Mouse (Mus musculus) layer of hippocampus, adult 9-11 months (tissue): ENCODE data around the gene Lingo1.
A peak's percentile ranks its signal among the peaks of the same experiment; 100 is the strongest.

Experiments used
- DNase-seq: peaks from one replicate; pipeline ENCODE4 v3.0.0; 2022

Lingo1 gene

GRCm38 (mm10) chr9:56592639-56593038, 203.6 kb downstream of the Lingo1 start:
- no peak for DNase-seq

GRCm38 (mm10) chr9:56591248-56591888, 204.9 kb downstream of the Lingo1 start:
- DNase-seq: no peak

GRCm38 (mm10) chr9:56589762-56590161, 206.5 kb downstream of the Lingo1 start:
- no peak for DNase-seq

- no peak for DNase-seq
Measured at GRCm38 (mm10) chr9:56584043-56584424, 212.2 kb downstream of the Lingo1 start.

- DNase-seq: peak; percentile 29
Measured at GRCm38 (mm10) chr9:56583139-56584042, 212.9 kb downstream of the Lingo1 start.

- no peak for DNase-seq
Measured at GRCm38 (mm10) chr9:56582628-56583027, 213.6 kb downstream of the Lingo1 start.

GRCm38 (mm10) chr9:56581700-56582099, 214.6 kb downstream of the Lingo1 start:
- DNase-seq: peak; percentile 17

GRCm38 (mm10) chr9:56581016-56581415, 215.3 kb downstream of the Lingo1 start:
- no peak for DNase-seq

- no peak for DNase-seq
Measured at GRCm38 (mm10) chr9:56580101-56580500, 216.2 kb downstream of the Lingo1 start.

- no peak for DNase-seq
Measured at GRCm38 (mm10) chr9:56577405-56577804, 218.9 kb downstream of the Lingo1 start.

GRCm38 (mm10) chr9:56572534-56573479, 223.5 kb downstream of the Lingo1 start:
- no peak for DNase-seq
